Mouse (Mus musculus): Measurements from ENCODE around the gene R3hdml. TPM values are rescaled to one million over a fixed set of nuclear protein-coding genes. Genes with fewer than 3 reads are reported as not detected.

Gene R3hdml
- total and polyA plus RNA-seq, 3 experiments = not detected

GRCm38 (mm10) chr2:163489725-163490291 lies 2.3 kb upstream of the R3hdml start:
- no peak for TF ChIP-seq BHLHE40 (IDR thresholded peaks at IDR 0.05; ENCODE audit: borderline replicate concordance, low read depth, low read length)
- TF ChIP-seq GABPA (IDR thresholded peaks at IDR 0.05; ENCODE audit: low read depth, low read length) = no peak
- no peak for TF ChIP-seq EP300 (IDR thresholded peaks at IDR 0.05; ENCODE audit: low read depth in 1 of 2, low read length in 2 of 2)
- TF ChIP-seq MAFK (IDR thresholded peaks at IDR 0.05; ENCODE audit: borderline replicate concordance, low read depth, low read length) = no peak
- TF ChIP-seq ZC3H11A (IDR thresholded peaks at IDR 0.05; ENCODE audit: low read depth, low read length) = no peak
- TF ChIP-seq TBP (IDR thresholded peaks at IDR 0.05; ENCODE audit: low read depth, low read length) = no peak
- no peak for TF ChIP-seq CHD1 (IDR thresholded peaks at IDR 0.05; ENCODE audit: low read depth, low read length)
- TF ChIP-seq ZMIZ1 (IDR thresholded peaks at IDR 0.05; ENCODE audit: low read depth, low read length) = no peak
- no peak for TF ChIP-seq ETS1 (IDR thresholded peaks at IDR 0.05; ENCODE audit: low read depth, low read length)
- TF ChIP-seq NELFE (IDR thresholded peaks at IDR 0.05; ENCODE audit: low read depth, low read length) = no peak
- no peak overlapping the region for H3K4me3 ChIP-seq (ENCODE audit: control insufficient read depth in 1 of 2, insufficient read depth in 1 of 2, low read depth in 2 of 2, low read length in 2 of 2)
- H3K9ac ChIP-seq (ENCODE audit: control insufficient read depth, low read depth, low read length, poor library complexity, severe bottlenecking) = no peak overlapping the region
- H3K27me3 ChIP-seq (ENCODE audit: control insufficient read depth in 1 of 2, insufficient read depth in 2 of 2, low read length in 2 of 2) = peaks cover 6 to 20% of the 10 kb centered on the region in 2 experiments
- H3K4me1 ChIP-seq (ENCODE audit: control insufficient read depth in 1 of 2, insufficient read depth in 2 of 2, low read length in 2 of 2) = no peaks in the 10 kb centered on the region
- no peaks in the 10 kb centered on the region for H3K9me3 ChIP-seq (replicated peaks; ENCODE audit: insufficient read depth, low read length)
- DNase-seq (ENCODE audit: low read depth, low spot score) = no peak
- H3K36me3 ChIP-seq (ENCODE audit: control insufficient read depth in 1 of 2, insufficient read depth in 2 of 2, low read length in 2 of 2) = no peaks in the 10 kb centered on the region
- no peak overlapping the region for H3K27ac ChIP-seq (ENCODE audit: control insufficient read depth, low read depth, low read length)
- no peaks in the 10 kb centered on the region for H3K79me2 ChIP-seq (ENCODE audit: control insufficient read depth, insufficient read depth, low read length, poor library complexity)

GRCm38 (mm10) chr2:163490656-163491055 lies 1.5 kb upstream of the R3hdml start:
- H3K4me3 ChIP-seq (ENCODE audit: control insufficient read depth in 1 of 2, insufficient read depth in 1 of 2, low read depth in 2 of 2, low read length in 2 of 2) = no peak overlapping the region
- no peak overlapping the region for H3K27ac ChIP-seq (ENCODE audit: control insufficient read depth, low read depth, low read length)
- TF ChIP-seq HCFC1 (IDR thresholded peaks at IDR 0.05; ENCODE audit: low read depth, low read length) = no peak
- TF ChIP-seq RCOR1 (IDR thresholded peaks at IDR 0.05; ENCODE audit: low read depth, low read length) = no peak
- no peak for TF ChIP-seq NELFE (IDR thresholded peaks at IDR 0.05; ENCODE audit: low read depth, low read length)
- no peak for TF ChIP-seq ZC3H11A (IDR thresholded peaks at IDR 0.05; ENCODE audit: low read depth, low read length)
- TF ChIP-seq CHD2 (IDR thresholded peaks at IDR 0.05; ENCODE audit: low read length) = no peak
- TF ChIP-seq MEF2A (IDR thresholded peaks at IDR 0.05; ENCODE audit: extremely low read depth, insufficient replicate concordance, low read depth, low read length, poor library complexity, severe bottlenecking) = no peak
- no peak for TF ChIP-seq MYC (IDR thresholded peaks at IDR 0.05; ENCODE audit: low read depth, low read length)
- TF ChIP-seq USF2 (IDR thresholded peaks at IDR 0.05; ENCODE audit: borderline replicate concordance in 1 of 2, insufficient read depth in 1 of 2, low read depth in 1 of 2, low read length in 2 of 2) = no peak
- TF ChIP-seq MYB (IDR thresholded peaks at IDR 0.05; ENCODE audit: low read depth, low read length) = no peak
- no peak for TF ChIP-seq MXI1 (IDR thresholded peaks at IDR 0.05; ENCODE audit: low read depth, low read length)
- no peak for TF ChIP-seq POLR2A (IDR thresholded peaks at IDR 0.05; ENCODE audit: control insufficient read depth in 1 of 2, insufficient read depth in 1 of 2, low read depth in 1 of 2, low read length in 2 of 2, poor library complexity in 1 of 2)
- no peak for TF ChIP-seq ZNF384 (IDR thresholded peaks at IDR 0.05; ENCODE audit: low read depth, low read length)
- TF ChIP-seq EP300 (IDR thresholded peaks at IDR 0.05; ENCODE audit: low read depth in 1 of 2, low read length in 2 of 2) = no peak
- TF ChIP-seq NRF1 (IDR thresholded peaks at IDR 0.05; ENCODE audit: insufficient read depth, low read depth, low read length, poor library complexity, severe bottlenecking) = no peak
- TF ChIP-seq CTCF (IDR thresholded peaks at IDR 0.05 in 2 of 3, conservative IDR thresholded peaks at IDR 0.05 in 1 of 3; ENCODE audit: control insufficient read depth in 1 of 3, insufficient read depth in 1 of 3, low read depth in 2 of 3, low read length in 3 of 3, poor library complexity in 1 of 3, severe bottlenecking in 1 of 3) = no peak
- TF ChIP-seq KAT2A (conservative IDR thresholded peaks at IDR 0.05; ENCODE audit: low read depth, low read length) = no peak
- TF ChIP-seq CHD1 (IDR thresholded peaks at IDR 0.05; ENCODE audit: low read depth, low read length) = no peak
- H3K9ac ChIP-seq (ENCODE audit: control insufficient read depth, low read depth, low read length, poor library complexity, severe bottlenecking) = no peak overlapping the region
- DNase-seq (ENCODE audit: low read depth, low spot score) = no peak
- H3K4me1 ChIP-seq (ENCODE audit: control insufficient read depth in 1 of 2, insufficient read depth in 2 of 2, low read length in 2 of 2) = no peaks in the 10 kb centered on the region
- H3K9me3 ChIP-seq (replicated peaks; ENCODE audit: insufficient read depth, low read length) = no peaks in the 10 kb centered on the region
- no peaks in the 10 kb centered on the region for H3K79me2 ChIP-seq (ENCODE audit: control insufficient read depth, insufficient read depth, low read length, poor library complexity)
- H3K27me3 ChIP-seq (ENCODE audit: control insufficient read depth in 1 of 2, insufficient read depth in 2 of 2, low read length in 2 of 2) = peaks cover 5 to 19% of the 10 kb centered on the region in 2 experiments
- H3K36me3 ChIP-seq (ENCODE audit: control insufficient read depth in 1 of 2, insufficient read depth in 2 of 2, low read length in 2 of 2) = no peaks in the 10 kb centered on the region
